Mouse (Mus musculus): ENCODE measurements at regions not wholly inside any gene's neighbourhood (a gene's known extent, or its start where the extent isn't known, plus 50 kb on each side); places are given as distances from the start of the nearest gene placed in this dataset.

GRCm38 (mm10) chr11:113042710-113043109 is 260.7 kb downstream of the Sox9 start:
- ATAC-seq: peak; percentile 86
- TF ChIP-seq CTCF (IDR thresholded peaks at IDR 0.05) (no peak), EP300 (IDR thresholded peaks at IDR 0.05) (peak; percentile 59)
- no peaks in the 10 kb centered on the region; the same call in 1 of the 2 replicates for H3K4me1 ChIP-seq (ENCODE audit: insufficient read depth, low read depth, low read length)
- no peak overlapping the region for H3K9ac ChIP-seq (replicated peaks; ENCODE audit: low read depth)
- WGBS: 23% methylated on average over 5 of the region's 5 CpGs
- H3K36me3 ChIP-seq (ENCODE audit: insufficient read depth, low read length): no peaks in the 10 kb centered on the region
- H3K9me3 ChIP-seq (ENCODE audit: low read length): no peaks in the 10 kb centered on the region
- peak; percentile 86 for DNase-seq (ENCODE audit: low spot score)
- no peak overlapping the region for H3K4me2 ChIP-seq (replicated peaks; ENCODE audit: low read depth, low read length)
- no peaks in the 10 kb centered on the region for H3K27me3 ChIP-seq (replicated peaks; ENCODE audit: insufficient read depth, low read length)
- H3K27ac ChIP-seq (ENCODE audit: low read length): no peak overlapping the region
- no peak overlapping the region for H3K4me3 ChIP-seq (ENCODE audit: low read depth, low read length)

- Histone ChIP-seq H3K4me3 (ENCODE audit: low read depth, low read length) (no peak overlapping the region), H3K27me3 (replicated peaks; ENCODE audit: insufficient read depth, low read length) (no peaks in the 10 kb centered on the region), H3K27ac (ENCODE audit: low read length) (no peak overlapping the region), H3K9ac (replicated peaks; ENCODE audit: low read depth) (no peak overlapping the region), H3K4me1 (ENCODE audit: insufficient read depth, low read depth, low read length) (no peaks in the 10 kb centered on the region; the same call in 1 of the 2 replicates), H3K9me3 (ENCODE audit: low read length) (no peaks in the 10 kb centered on the region), H3K36me3 (ENCODE audit: insufficient read depth, low read length) (no peaks in the 10 kb centered on the region), H3K4me2 (replicated peaks; ENCODE audit: low read depth, low read length) (no peak overlapping the region)
- WGBS: 40% methylated on average over 20 of the region's 20 CpGs
- peak; percentile 29; the same call in 1 of the 2 replicates for ATAC-seq
- peak; percentile 39 for DNase-seq (ENCODE audit: low spot score)
- TF ChIP-seq CTCF (IDR thresholded peaks at IDR 0.05) (no peak), EP300 (IDR thresholded peaks at IDR 0.05) (no peak)
Measured at GRCm38 (mm10) chr11:113046200-113047051, 264.4 kb downstream of the Sox9 start.

- TF ChIP-seq CTCF (IDR thresholded peaks at IDR 0.05) (no peak), EP300 (IDR thresholded peaks at IDR 0.05) (0 out of 2 replicates have a peak, but pooled peaks have one; percentile 19)
Measured at GRCm38 (mm10) chr11:113048158-113048557, 266.1 kb downstream of the Sox9 start.

GRCm38 (mm10) chr11:113049593-113049992 is 267.6 kb downstream of the Sox9 start:
- Histone ChIP-seq H3K36me3 (ENCODE audit: insufficient read depth, low read length) (no peaks in the 10 kb centered on the region), H3K4me3 (ENCODE audit: low read depth, low read length) (no peak overlapping the region), H3K9me3 (ENCODE audit: low read length) (no peaks in the 10 kb centered on the region), H3K27me3 (replicated peaks; ENCODE audit: insufficient read depth, low read length) (no peaks in the 10 kb centered on the region), H3K4me2 (replicated peaks; ENCODE audit: low read depth, low read length) (no peak overlapping the region), H3K4me1 (ENCODE audit: insufficient read depth, low read depth, low read length) (no peaks in the 10 kb centered on the region; the same call in 1 of the 2 replicates), H3K9ac (replicated peaks; ENCODE audit: low read depth) (no peak overlapping the region), H3K27ac (ENCODE audit: low read length) (no peak overlapping the region)
- TF ChIP-seq CTCF (IDR thresholded peaks at IDR 0.05) (no peak), EP300 (IDR thresholded peaks at IDR 0.05) (no peak)
- WGBS: 59% methylated on average over 8 of the region's 8 CpGs
- ATAC-seq: no peak
- no peak for DNase-seq (ENCODE audit: low spot score)

More at GRCm38 (mm10) chr11:113048158-113048557, 266.1 kb downstream of the Sox9 start:
- H3K27me3 ChIP-seq (replicated peaks; ENCODE audit: insufficient read depth, low read length): no peaks in the 10 kb centered on the region
- no peak overlapping the region for H3K4me2 ChIP-seq (replicated peaks; ENCODE audit: low read depth, low read length)
- 55% methylated on average over 7 of the region's 7 CpGs for WGBS
- H3K4me3 ChIP-seq (ENCODE audit: low read depth, low read length): no peak overlapping the region
- no peak overlapping the region for H3K9ac ChIP-seq (replicated peaks; ENCODE audit: low read depth)
- H3K9me3 ChIP-seq (ENCODE audit: low read length): no peaks in the 10 kb centered on the region
- H3K36me3 ChIP-seq (ENCODE audit: insufficient read depth, low read length): no peaks in the 10 kb centered on the region
- ATAC-seq (no peak), DNase-seq (ENCODE audit: low spot score) (no peak)
- no peak overlapping the region for H3K27ac ChIP-seq (ENCODE audit: low read length)
- H3K4me1 ChIP-seq (ENCODE audit: insufficient read depth, low read depth, low read length): no peaks in the 10 kb centered on the region; the same call in 1 of the 2 replicates

- 90% methylated on average over 11 of the region's 11 CpGs for WGBS
- ATAC-seq: no peak
- TF ChIP-seq EP300 (IDR thresholded peaks at IDR 0.05) (no peak), CTCF (IDR thresholded peaks at IDR 0.05) (no peak)
- no peak overlapping the region for H3K4me2 ChIP-seq (replicated peaks; ENCODE audit: low read depth, low read length)
- H3K9me3 ChIP-seq (ENCODE audit: low read length): no peaks in the 10 kb centered on the region
- no peak overlapping the region for H3K4me3 ChIP-seq (ENCODE audit: low read depth, low read length)
- no peak overlapping the region for H3K27ac ChIP-seq (ENCODE audit: low read length)
- no peaks in the 10 kb centered on the region for H3K27me3 ChIP-seq (replicated peaks; ENCODE audit: insufficient read depth, low read length)
- no peak for DNase-seq (ENCODE audit: low spot score)
- H3K4me1 ChIP-seq (ENCODE audit: insufficient read depth, low read depth, low read length): no peaks in the 10 kb centered on the region; the same call in 1 of the 2 replicates
- no peaks in the 10 kb centered on the region for H3K36me3 ChIP-seq (ENCODE audit: insufficient read depth, low read length)
- no peak overlapping the region for H3K9ac ChIP-seq (replicated peaks; ENCODE audit: low read depth)
Measured at GRCm38 (mm10) chr11:113052536-113052935, 270.5 kb downstream of the Sox9 start.

- ATAC-seq: no peak; the same call in 1 of the 2 replicates
- no peak overlapping the region for H3K27ac ChIP-seq (ENCODE audit: low read length)
- WGBS: 44% methylated on average over 12 of the region's 12 CpGs
Measured at GRCm38 (mm10) chr11:113056042-113056632, 274.1 kb downstream of the Sox9 start.

More at GRCm38 (mm10) chr11:113056042-113056632, 274.1 kb downstream of the Sox9 start:
- H3K9ac ChIP-seq (replicated peaks; ENCODE audit: low read depth): no peak overlapping the region
- H3K9me3 ChIP-seq (ENCODE audit: low read length): no peaks in the 10 kb centered on the region
- DNase-seq (ENCODE audit: low spot score): no peak
- no peak overlapping the region for H3K4me3 ChIP-seq (ENCODE audit: low read depth, low read length)
- no peak for TF ChIP-seq EP300 (IDR thresholded peaks at IDR 0.05)
- TF ChIP-seq CTCF (IDR thresholded peaks at IDR 0.05): no peak
- H3K4me2 ChIP-seq (replicated peaks; ENCODE audit: low read depth, low read length): no peak overlapping the region
- H3K36me3 ChIP-seq (ENCODE audit: insufficient read depth, low read length): no peaks in the 10 kb centered on the region
- H3K27me3 ChIP-seq (replicated peaks; ENCODE audit: insufficient read depth, low read length): no peaks in the 10 kb centered on the region
- no peaks in the 10 kb centered on the region for H3K4me1 ChIP-seq (ENCODE audit: insufficient read depth, low read depth, low read length)

Data from lung, postnatal 0 days (tissue).